Mouse (Mus musculus): Measurements from ENCODE around the gene Meis1. TPM values are rescaled to one million over a fixed set of nuclear protein-coding genes. Genes with fewer than 3 reads are reported as not detected.
A peak's percentile ranks its signal among the peaks of the same experiment; 100 is the strongest.

Meis1 gene
- polyA plus RNA-seq, 2 experiments, result 5.6 to 6.2 TPM

DNA sequence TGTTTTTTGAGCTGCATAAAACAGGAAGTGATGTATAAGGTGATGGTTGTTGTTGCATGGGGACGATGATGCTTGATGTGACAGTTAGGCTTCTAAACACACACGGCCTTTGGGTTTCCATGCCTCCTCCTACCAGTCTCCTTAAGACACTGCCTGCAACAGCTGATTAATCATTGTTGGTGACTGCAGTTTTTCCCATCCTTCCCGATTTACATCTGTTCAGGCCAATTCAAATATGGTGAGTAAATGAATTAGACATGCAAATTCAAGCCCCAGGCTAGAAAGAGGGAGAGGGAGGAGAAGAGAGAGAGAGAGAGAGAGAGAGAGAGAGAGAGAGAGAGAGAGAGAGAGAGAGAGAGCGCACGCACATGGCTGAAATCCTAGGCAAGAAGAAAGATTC lies 138.0 kb downstream of the Meis1 start:
- Histone ChIP-seq H3K27me3 (ENCODE audit: control insufficient read depth, insufficient read depth, low read length) (peaks cover 23% of the 10 kb centered on the region), H3K4me3 (ENCODE audit: insufficient read depth in 1 of 2, low read depth in 2 of 2, low read length in 2 of 2) (no peak overlapping the region), H3K4me2 (ENCODE audit: low read depth) (no peak overlapping the region), H3K9me3 (ENCODE audit: control insufficient read depth, low read length) (no peaks in the 10 kb centered on the region), H3K4me1 (replicated peaks; ENCODE audit: control insufficient read depth in 2 of 2, insufficient read depth in 2 of 2, low read length in 1 of 2) (peaks cover 0 to 4% of the 10 kb centered on the region in 2 experiments; a peak in 1 of 4 replicates), H3K9ac (replicated peaks) (no peak overlapping the region), H3K27ac (no peak overlapping the region), H3K36me3 (replicated peaks; ENCODE audit: control insufficient read depth, insufficient read depth, low read depth) (no peaks in the 10 kb centered on the region)
- TF ChIP-seq CTCF (IDR thresholded peaks at IDR 0.05; ENCODE audit: low read depth) (no peak), EP300 (IDR thresholded peaks at IDR 0.05; ENCODE audit: low read depth) (no peak)
- ATAC-seq (ENCODE audit: insufficient read depth) (no peak), DNase-seq (ENCODE audit: low read depth in 3 of 3, low spot score in 3 of 3) (no peak)
- WGBS (ENCODE audit: insufficient replicate concordance), result 66% methylated on average over 5 of the region's 5 CpGs

DNA sequence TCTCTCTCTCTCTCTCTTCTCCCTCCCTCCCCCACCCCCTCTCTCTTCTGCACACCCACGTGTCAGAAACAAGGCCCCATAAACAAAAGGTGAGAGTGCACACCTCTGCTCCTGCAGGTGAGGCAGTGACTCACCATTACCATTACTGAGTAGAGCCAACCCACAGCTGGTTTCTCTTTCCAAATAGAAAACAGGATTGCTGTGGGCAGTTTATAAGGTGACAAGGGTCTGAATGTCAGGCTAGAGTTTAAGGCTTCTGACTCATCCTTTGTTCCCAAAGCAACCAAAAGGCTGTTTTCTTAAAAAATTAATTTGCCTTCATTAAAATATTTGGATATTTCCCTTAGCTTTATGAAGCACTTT lies 139.3 kb downstream of the Meis1 start:
- Histone ChIP-seq H3K4me2 (ENCODE audit: low read depth) (no peak overlapping the region), H3K9ac (replicated peaks) (no peak overlapping the region), H3K36me3 (replicated peaks; ENCODE audit: control insufficient read depth, insufficient read depth, low read depth) (no peaks in the 10 kb centered on the region), H3K27me3 (ENCODE audit: control insufficient read depth, insufficient read depth, low read length) (peaks cover 37% of the 10 kb centered on the region), H3K9me3 (ENCODE audit: control insufficient read depth, low read length) (no peaks in the 10 kb centered on the region), H3K4me1 (replicated peaks; ENCODE audit: control insufficient read depth in 2 of 2, insufficient read depth in 2 of 2, low read length in 1 of 2) (peaks cover 0 to 2% of the 10 kb centered on the region in 2 experiments; a peak in 1 of 4 replicates), H3K4me3 (ENCODE audit: insufficient read depth in 1 of 2, low read depth in 2 of 2, low read length in 2 of 2) (no peak overlapping the region), H3K27ac (no peak overlapping the region)
- DNase-seq (ENCODE audit: low read depth in 3 of 3, low spot score in 3 of 3) (no peak), ATAC-seq (ENCODE audit: insufficient read depth) (no peak)
- TF ChIP-seq CTCF (IDR thresholded peaks at IDR 0.05; ENCODE audit: low read depth) (no peak), EP300 (IDR thresholded peaks at IDR 0.05; ENCODE audit: low read depth) (no peak)
- WGBS (ENCODE audit: insufficient replicate concordance), result 0% methylated on average over 1 of the region's 1 CpGs

- DNase-seq (ENCODE audit: low read depth in 3 of 3, low spot score in 3 of 3), result no peak
Measured at GRCm38 (mm10) chr11:18878748-18879455, 139.9 kb downstream of the Meis1 start.

DNA sequence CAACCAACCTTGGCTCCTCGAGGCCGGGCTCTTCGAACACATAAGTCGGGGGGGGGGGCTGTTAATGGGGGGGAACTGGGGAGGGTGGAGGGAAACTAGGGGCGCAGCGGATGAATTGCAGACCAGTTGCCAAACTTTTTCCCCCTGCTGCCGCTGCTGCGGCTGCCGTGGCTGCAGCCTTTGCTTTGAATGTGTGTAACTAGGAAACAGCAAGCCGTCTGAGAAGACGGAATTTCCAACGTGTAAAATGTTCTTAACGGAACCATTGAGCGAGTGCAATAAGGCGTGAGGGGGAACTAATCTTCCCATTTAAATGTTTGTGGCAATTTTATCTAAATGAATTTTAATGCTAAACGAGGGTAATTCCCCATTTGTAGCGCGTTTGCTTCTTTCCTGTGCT lies 140.8 kb downstream of the Meis1 start:
- ATAC-seq (ENCODE audit: insufficient read depth) (peak; percentile 8; the same call in 1 of the 2 replicates), DNase-seq (ENCODE audit: low read depth in 3 of 3, low spot score in 3 of 3) (no peak)
- no peak for TF ChIP-seq CTCF (IDR thresholded peaks at IDR 0.05; ENCODE audit: low read depth)
- TF ChIP-seq EP300 (IDR thresholded peaks at IDR 0.05; ENCODE audit: low read depth), result no peak
- no peak overlapping the region; the same call in 1 of the 2 replicates for H3K27ac ChIP-seq
- under 1% methylated on average over 18 of the region's 18 CpGs for WGBS (ENCODE audit: insufficient replicate concordance)
- peaks cover 48% of the 10 kb centered on the region for H3K27me3 ChIP-seq (ENCODE audit: control insufficient read depth, insufficient read depth, low read length)
- H3K4me1 ChIP-seq (replicated peaks; ENCODE audit: control insufficient read depth in 2 of 2, insufficient read depth in 2 of 2, low read length in 1 of 2), result peaks cover 0 to 2% of the 10 kb centered on the region in 2 experiments; a peak in 1 of 4 replicates
- H3K9me3 ChIP-seq (ENCODE audit: control insufficient read depth, low read length), result no peaks in the 10 kb centered on the region
- H3K4me2 ChIP-seq (ENCODE audit: low read depth), result peak overlapping the region; percentile 47
- H3K9ac ChIP-seq (replicated peaks), result no peak overlapping the region; the same call in 1 of the 2 replicates
- H3K36me3 ChIP-seq (replicated peaks; ENCODE audit: control insufficient read depth, insufficient read depth, low read depth), result no peaks in the 10 kb centered on the region
- H3K4me3 ChIP-seq (ENCODE audit: insufficient read depth in 1 of 2, low read depth in 2 of 2, low read length in 2 of 2), result peak overlapping the region; percentile 52 to 62

More at GRCm38 (mm10) chr11:18878748-18879455, 139.9 kb downstream of the Meis1 start:
- no peak for ATAC-seq (ENCODE audit: insufficient read depth)
- Histone ChIP-seq H3K36me3 (replicated peaks; ENCODE audit: control insufficient read depth, insufficient read depth, low read depth) (no peaks in the 10 kb centered on the region), H3K4me3 (ENCODE audit: insufficient read depth in 1 of 2, low read depth in 2 of 2, low read length in 2 of 2) (peak overlapping the region in 1 of 2 experiments; percentile 52; a peak in 3 of 4 replicates), H3K4me1 (replicated peaks; ENCODE audit: control insufficient read depth in 2 of 2, insufficient read depth in 2 of 2, low read length in 1 of 2) (peaks cover 0 to 2% of the 10 kb centered on the region in 2 experiments; a peak in 1 of 4 replicates), H3K27me3 (ENCODE audit: control insufficient read depth, insufficient read depth, low read length) (peaks cover 42% of the 10 kb centered on the region), H3K9me3 (ENCODE audit: control insufficient read depth, low read length) (no peaks in the 10 kb centered on the region), H3K9ac (replicated peaks) (no peak overlapping the region), H3K4me2 (ENCODE audit: low read depth) (peak overlapping the region; percentile 47), H3K27ac (no peak overlapping the region)
- no peak for TF ChIP-seq EP300 (IDR thresholded peaks at IDR 0.05; ENCODE audit: low read depth)
- TF ChIP-seq CTCF (IDR thresholded peaks at IDR 0.05; ENCODE audit: low read depth), result no peak
- 2% methylated on average over 13 of the region's 13 CpGs for WGBS (ENCODE audit: insufficient replicate concordance)

- H3K9me3 ChIP-seq (ENCODE audit: control insufficient read depth, low read length), result no peaks in the 10 kb centered on the region
- peaks cover 0 to 2% of the 10 kb centered on the region in 2 experiments; a peak in 1 of 4 replicates for H3K4me1 ChIP-seq (replicated peaks; ENCODE audit: control insufficient read depth in 2 of 2, insufficient read depth in 2 of 2, low read length in 1 of 2)
- peak; percentile 71; the same call in 1 of the 2 replicates for ATAC-seq (ENCODE audit: insufficient read depth)
- WGBS (ENCODE audit: insufficient replicate concordance), result 0% methylated on average over 25 of the region's 27 CpGs
- H3K36me3 ChIP-seq (replicated peaks; ENCODE audit: control insufficient read depth, insufficient read depth, low read depth), result no peaks in the 10 kb centered on the region
- TF ChIP-seq EP300 (IDR thresholded peaks at IDR 0.05; ENCODE audit: low read depth) (no peak), CTCF (IDR thresholded peaks at IDR 0.05; ENCODE audit: low read depth) (peak; percentile 37; the same call in 1 of the 2 replicates)
- peak overlapping the region; percentile 12; the same call in 1 of the 2 replicates for H3K9ac ChIP-seq (replicated peaks)
- H3K4me3 ChIP-seq (ENCODE audit: insufficient read depth in 1 of 2, low read depth in 2 of 2, low read length in 2 of 2), result peak overlapping the region; percentile 52 to 62
- H3K27ac ChIP-seq, result no peak overlapping the region
- peaks cover 51% of the 10 kb centered on the region for H3K27me3 ChIP-seq (ENCODE audit: control insufficient read depth, insufficient read depth, low read length)
- peak in 2 of 3 experiments; percentile 27 to 41 for DNase-seq (ENCODE audit: low read depth in 3 of 3, low spot score in 3 of 3)
- peak overlapping the region; percentile 47 for H3K4me2 ChIP-seq (ENCODE audit: low read depth)
Measured at GRCm38 (mm10) chr11:18877626-18878011, 141.2 kb downstream of the Meis1 start.
